Mouse (Mus musculus): ENCODE data around the gene Aldh9a1. TPM values are rescaled to one million over a fixed set of nuclear protein-coding genes. Genes with fewer than 3 reads are reported as not detected.
A peak's percentile ranks its signal among the peaks of the same experiment; 100 is the strongest.

Aldh9a1 gene
- polyA plus RNA-seq, 1 experiment from 2014 or later: 51.5 TPM

DNA sequence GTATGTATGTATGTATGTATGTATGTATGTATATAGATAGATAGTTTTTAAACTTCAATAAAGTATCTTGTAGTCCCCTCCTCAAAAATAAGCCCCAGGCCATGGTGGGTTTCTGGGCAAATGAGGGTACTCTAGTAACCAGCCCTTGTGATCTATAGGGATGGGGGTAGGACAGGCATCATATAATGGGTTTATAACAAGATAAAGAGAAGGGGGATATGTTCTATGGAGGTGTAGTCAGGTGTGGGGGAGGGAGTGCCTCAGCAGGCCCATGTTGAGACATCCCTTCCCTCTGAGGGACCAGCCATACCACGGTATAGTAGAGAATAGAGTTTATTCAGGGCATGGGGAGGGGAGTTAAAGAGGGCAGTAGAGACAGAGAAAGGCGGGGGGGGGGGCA, 36.7 kb downstream of the Aldh9a1 start:
- H3K4me3 ChIP-seq (ENCODE audit: low read length): no peak overlapping the region
- H3K4me1 ChIP-seq (replicated peaks; ENCODE audit: control insufficient read depth, insufficient read depth, low read length): no peaks in the 10 kb centered on the region
- H3K36me3 ChIP-seq (ENCODE audit: control insufficient read depth, insufficient read depth, low read length): no peaks in the 10 kb centered on the region
- no peak for ATAC-seq (ENCODE audit: low read depth)
- 17% methylated on average over 2 of the region's 2 CpGs for WGBS
- no peaks in the 10 kb centered on the region for H3K9me3 ChIP-seq (ENCODE audit: control insufficient read depth, low read length)
- no peak overlapping the region for H3K4me2 ChIP-seq (ENCODE audit: low read depth, low read length)
- H3K27ac ChIP-seq (ENCODE audit: low read length): no peak overlapping the region
- no peak overlapping the region for H3K9ac ChIP-seq (ENCODE audit: low read length)
- no peaks in the 10 kb centered on the region for H3K27me3 ChIP-seq (ENCODE audit: control insufficient read depth, insufficient read depth, low read depth, low read length)

- no peaks in the 10 kb centered on the region for H3K27me3 ChIP-seq (ENCODE audit: control insufficient read depth, insufficient read depth, low read depth, low read length)
- no peak overlapping the region for H3K4me3 ChIP-seq (ENCODE audit: low read length)
- H3K36me3 ChIP-seq (ENCODE audit: control insufficient read depth, insufficient read depth, low read length): no peaks in the 10 kb centered on the region
- WGBS: 66% methylated on average over 2 of the region's 2 CpGs
- no peaks in the 10 kb centered on the region for H3K9me3 ChIP-seq (ENCODE audit: control insufficient read depth, low read length)
- no peak overlapping the region for H3K4me2 ChIP-seq (ENCODE audit: low read depth, low read length)
- peak; percentile 47; the same call in 1 of the 2 replicates for ATAC-seq (ENCODE audit: low read depth)
- peaks cover 2% of the 10 kb centered on the region; the same call in 1 of the 2 replicates for H3K4me1 ChIP-seq (replicated peaks; ENCODE audit: control insufficient read depth, insufficient read depth, low read length)
- no peak overlapping the region for H3K27ac ChIP-seq (ENCODE audit: low read length)
- no peak overlapping the region for H3K9ac ChIP-seq (ENCODE audit: low read length)
Measured at GRCm38 (mm10) chr1:167387310-167387709, 37.5 kb downstream of the Aldh9a1 start.

GRCm38 (mm10) chr1:167387796-167388195, 38.0 kb downstream of the Aldh9a1 start:
- ATAC-seq (ENCODE audit: low read depth): no peak
- Histone ChIP-seq H3K4me2 (ENCODE audit: low read depth, low read length) (no peak overlapping the region), H3K9me3 (ENCODE audit: control insufficient read depth, low read length) (no peaks in the 10 kb centered on the region), H3K27me3 (ENCODE audit: control insufficient read depth, insufficient read depth, low read depth, low read length) (no peaks in the 10 kb centered on the region), H3K4me1 (replicated peaks; ENCODE audit: control insufficient read depth, insufficient read depth, low read length) (peaks cover 7% of the 10 kb centered on the region), H3K27ac (ENCODE audit: low read length) (no peak overlapping the region), H3K9ac (ENCODE audit: low read length) (no peak overlapping the region), H3K36me3 (ENCODE audit: control insufficient read depth, insufficient read depth, low read length) (no peaks in the 10 kb centered on the region), H3K4me3 (ENCODE audit: low read length) (no peak overlapping the region)
- 76% methylated on average over 3 of the region's 3 CpGs for WGBS

- Histone ChIP-seq H3K9me3 (ENCODE audit: control insufficient read depth, low read length) (no peaks in the 10 kb centered on the region), H3K4me1 (replicated peaks; ENCODE audit: control insufficient read depth, insufficient read depth, low read length) (peaks cover 8% of the 10 kb centered on the region), H3K9ac (ENCODE audit: low read length) (no peak overlapping the region), H3K4me2 (ENCODE audit: low read depth, low read length) (no peak overlapping the region), H3K4me3 (ENCODE audit: low read length) (no peak overlapping the region), H3K36me3 (ENCODE audit: control insufficient read depth, insufficient read depth, low read length) (no peaks in the 10 kb centered on the region), H3K27me3 (ENCODE audit: control insufficient read depth, insufficient read depth, low read depth, low read length) (no peaks in the 10 kb centered on the region), H3K27ac (ENCODE audit: low read length) (no peak overlapping the region)
- 74% methylated on average over 6 of the region's 6 CpGs for WGBS
- ATAC-seq (ENCODE audit: low read depth): no peak
Measured at GRCm38 (mm10) chr1:167388571-167388970, 38.8 kb downstream of the Aldh9a1 start.

- Histone ChIP-seq H3K36me3 (ENCODE audit: control insufficient read depth, insufficient read depth, low read length) (no peaks in the 10 kb centered on the region), H3K9ac (ENCODE audit: low read length) (no peak overlapping the region), H3K4me2 (ENCODE audit: low read depth, low read length) (no peak overlapping the region), H3K4me3 (ENCODE audit: low read length) (no peak overlapping the region), H3K27me3 (ENCODE audit: control insufficient read depth, insufficient read depth, low read depth, low read length) (no peaks in the 10 kb centered on the region), H3K27ac (ENCODE audit: low read length) (no peak overlapping the region), H3K4me1 (replicated peaks; ENCODE audit: control insufficient read depth, insufficient read depth, low read length) (peaks cover 11% of the 10 kb centered on the region), H3K9me3 (ENCODE audit: control insufficient read depth, low read length) (no peaks in the 10 kb centered on the region)
- 85% methylated on average over 7 of the region's 7 CpGs for WGBS
- ATAC-seq (ENCODE audit: low read depth): no peak
Measured at GRCm38 (mm10) chr1:167389584-167389983, 39.8 kb downstream of the Aldh9a1 start.

GRCm38 (mm10) chr1:167390381-167390780, 40.6 kb downstream of the Aldh9a1 start:
- ATAC-seq (ENCODE audit: low read depth): no peak
- H3K27ac ChIP-seq (ENCODE audit: low read length): no peak overlapping the region
- H3K9ac ChIP-seq (ENCODE audit: low read length): no peak overlapping the region
- H3K4me2 ChIP-seq (ENCODE audit: low read depth, low read length): no peak overlapping the region
- H3K27me3 ChIP-seq (ENCODE audit: control insufficient read depth, insufficient read depth, low read depth, low read length): no peaks in the 10 kb centered on the region
- H3K4me1 ChIP-seq (replicated peaks; ENCODE audit: control insufficient read depth, insufficient read depth, low read length): peaks cover 12% of the 10 kb centered on the region
- WGBS: 69% methylated on average over 4 of the region's 4 CpGs
- H3K9me3 ChIP-seq (ENCODE audit: control insufficient read depth, low read length): no peaks in the 10 kb centered on the region
- H3K4me3 ChIP-seq (ENCODE audit: low read length): no peak overlapping the region
- H3K36me3 ChIP-seq (ENCODE audit: control insufficient read depth, insufficient read depth, low read length): no peaks in the 10 kb centered on the region

DNA sequence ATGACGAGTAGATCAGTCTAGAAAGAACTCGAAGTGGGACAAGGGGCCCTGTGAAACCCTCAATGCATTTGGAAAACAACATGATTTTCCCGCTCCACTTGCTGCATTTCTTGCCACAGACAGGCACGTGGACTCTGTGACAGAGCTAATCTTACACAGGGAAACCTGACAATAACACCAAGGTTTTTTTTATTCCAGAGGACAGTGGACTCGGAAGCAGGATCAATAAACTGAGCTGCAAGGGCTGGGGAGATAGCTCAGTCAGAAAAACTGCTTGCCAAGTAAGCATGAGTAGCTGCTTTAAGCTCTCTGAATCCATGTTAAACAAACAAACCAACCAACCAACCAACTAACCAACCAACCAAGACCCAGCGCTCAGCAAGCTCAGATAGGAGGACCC, 41.5 kb downstream of the Aldh9a1 start:
- 70% methylated on average over 6 of the region's 6 CpGs for WGBS
- Histone ChIP-seq H3K27ac (ENCODE audit: low read length) (no peak overlapping the region), H3K4me3 (ENCODE audit: low read length) (no peak overlapping the region), H3K4me2 (ENCODE audit: low read depth, low read length) (no peak overlapping the region), H3K9ac (ENCODE audit: low read length) (no peak overlapping the region), H3K4me1 (replicated peaks; ENCODE audit: control insufficient read depth, insufficient read depth, low read length) (peaks cover 12% of the 10 kb centered on the region), H3K9me3 (ENCODE audit: control insufficient read depth, low read length) (no peaks in the 10 kb centered on the region), H3K36me3 (ENCODE audit: control insufficient read depth, insufficient read depth, low read length) (no peaks in the 10 kb centered on the region), H3K27me3 (ENCODE audit: control insufficient read depth, insufficient read depth, low read depth, low read length) (no peaks in the 10 kb centered on the region)
- no peak for ATAC-seq (ENCODE audit: low read depth)

DNA sequence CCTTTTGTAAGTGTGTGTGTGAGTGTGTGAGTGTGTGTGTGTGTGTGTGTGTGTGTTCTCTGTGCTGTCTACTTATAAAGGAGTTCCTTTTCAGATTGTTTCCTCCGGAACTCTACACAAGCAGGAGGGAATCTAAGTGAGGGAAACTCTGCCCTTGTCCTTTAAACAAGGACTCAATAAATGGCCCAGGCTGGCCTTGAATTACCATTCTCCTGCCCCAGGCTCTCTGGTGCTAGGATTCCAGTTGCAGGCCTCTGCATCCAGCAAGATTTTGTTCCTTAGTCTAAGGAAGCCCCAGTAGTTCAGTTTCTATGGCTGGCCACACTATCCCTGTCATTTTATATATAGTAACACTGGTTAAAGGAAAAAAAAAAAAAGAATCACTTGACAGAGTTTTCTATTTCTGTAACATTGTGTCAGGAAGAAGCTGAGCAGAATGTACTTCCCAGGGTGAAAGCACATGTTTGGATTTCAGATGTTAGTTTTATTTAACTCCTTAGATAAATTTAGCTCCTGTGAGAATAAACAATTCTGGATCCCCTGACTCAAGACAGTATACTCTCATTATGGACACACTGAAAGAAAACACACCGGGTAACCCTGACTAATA, 42.3 kb downstream of the Aldh9a1 start:
- ATAC-seq (ENCODE audit: low read depth): no peak
- 24% methylated on average over 2 of the region's 2 CpGs for WGBS
- Histone ChIP-seq H3K4me1 (replicated peaks; ENCODE audit: control insufficient read depth, insufficient read depth, low read length) (peaks cover 12% of the 10 kb centered on the region), H3K9me3 (ENCODE audit: control insufficient read depth, low read length) (no peaks in the 10 kb centered on the region), H3K9ac (ENCODE audit: low read length) (peak overlapping the region; percentile 91), H3K4me3 (ENCODE audit: low read length) (peak overlapping the region; percentile 73), H3K27ac (ENCODE audit: low read length) (0 out of 2 replicates have a peak overlapping the region, but pooled peaks have one; percentile 40), H3K27me3 (ENCODE audit: control insufficient read depth, insufficient read depth, low read depth, low read length) (no peaks in the 10 kb centered on the region), H3K36me3 (ENCODE audit: control insufficient read depth, insufficient read depth, low read length) (no peaks in the 10 kb centered on the region), H3K4me2 (ENCODE audit: low read depth, low read length) (peak overlapping the region; percentile 82)

GRCm38 (mm10) chr1:167392687-167393086, 42.9 kb downstream of the Aldh9a1 start:
- H3K27ac ChIP-seq (ENCODE audit: low read length): 0 out of 2 replicates have a peak overlapping the region, but pooled peaks have one; percentile 40
- ATAC-seq (ENCODE audit: low read depth): no peak
- WGBS: 11% methylated on average over 8 of the region's 8 CpGs

More at GRCm38 (mm10) chr1:167392687-167393086, 42.9 kb downstream of the Aldh9a1 start:
- H3K4me3 ChIP-seq (ENCODE audit: low read length): peak overlapping the region; percentile 73
- H3K4me2 ChIP-seq (ENCODE audit: low read depth, low read length): peak overlapping the region; percentile 82
- H3K36me3 ChIP-seq (ENCODE audit: control insufficient read depth, insufficient read depth, low read length): no peaks in the 10 kb centered on the region
- H3K27me3 ChIP-seq (ENCODE audit: control insufficient read depth, insufficient read depth, low read depth, low read length): no peaks in the 10 kb centered on the region
- H3K9ac ChIP-seq (ENCODE audit: low read length): peak overlapping the region; percentile 91
- no peaks in the 10 kb centered on the region for H3K9me3 ChIP-seq (ENCODE audit: control insufficient read depth, low read length)
- peaks cover 12% of the 10 kb centered on the region for H3K4me1 ChIP-seq (replicated peaks; ENCODE audit: control insufficient read depth, insufficient read depth, low read length)

Data from lung, embryonic 16.5 days (tissue).